Mouse (Mus musculus) ES-Bruce4 (cell line): Measurements from ENCODE around the gene Hoxc6. TPM values are rescaled to one million over a fixed set of nuclear protein-coding genes. Genes with fewer than 3 reads are reported as not detected.

Experiments used
- H3K27ac ChIP-seq: 2 replicates; pipeline ENCODE4 v1.5.1; 2012; ENCODE audit warnings: low read length, inconsistent platforms; ENCODE audit not compliant: insufficient read depth
- H3K27me3 ChIP-seq: 2 replicates; pipeline ENCODE4 v1.6.1; 2012; ENCODE audit warnings: mild to moderate bottlenecking, low read length, inconsistent platforms; ENCODE audit not compliant: control insufficient read depth, poor library complexity, insufficient read depth, severe bottlenecking
- H3K36me3 ChIP-seq: 2 replicates; pipeline ENCODE4 v1.6.1; 2012; ENCODE audit warnings: inconsistent platforms, mild to moderate bottlenecking, low read length, moderate library complexity; ENCODE audit not compliant: control insufficient read depth, poor library complexity, insufficient read depth, severe bottlenecking
- H3K4me1 ChIP-seq: one replicate; pipeline ENCODE4 v1.8.1; 2011; ENCODE audit warnings: low read length; ENCODE audit not compliant: control insufficient read depth, insufficient read depth
- H3K4me3 ChIP-seq: 2 replicates; pipeline ENCODE4 v1.5.1; 2011; ENCODE audit warnings: low read depth, mild to moderate bottlenecking, low read length
- H3K9ac ChIP-seq: 2 replicates; pipeline ENCODE4 v1.6.1; 2012; ENCODE audit warnings: low read depth, mild to moderate bottlenecking, inconsistent platforms; ENCODE audit not compliant: poor library complexity, severe bottlenecking
- H3K9me3 ChIP-seq: replicated peaks from 2 replicates; pipeline ENCODE4 v1.6.1; 2012; ENCODE audit warnings: mild to moderate bottlenecking, low read length, inconsistent platforms; ENCODE audit not compliant: control insufficient read depth, poor library complexity, insufficient read depth, severe bottlenecking
- CTCF ChIP-seq: IDR thresholded peaks from one replicate; pipeline ENCODE4 v1.8.1; 2011; ENCODE audit warnings: low read depth, low read length
- EP300 ChIP-seq: IDR thresholded peaks from 2 replicates; pipeline ENCODE4 v1.6.1; 2011; ENCODE audit warnings: low read depth, low read length; ENCODE audit not compliant: insufficient read depth
- POLR2A ChIP-seq: IDR thresholded peaks from one replicate; pipeline ENCODE4 v1.8.1; 2011; ENCODE audit warnings: low read length; ENCODE audit not compliant: insufficient read depth
- polyA plus RNA-seq: library from polyadenylated mRNA; stranded (reverse); fragments of >200 nt; gene quantifications from 2 replicates; pipeline ENCODE4 v1.2.4, GENCODE M21; 2011; ENCODE audit warnings: low read depth; ENCODE audit not compliant: missing spikeins, insufficient read depth, insufficient read length

Hoxc6 gene
- polyA plus RNA-seq, 1 experiment: 1.3 TPM

DNA sequence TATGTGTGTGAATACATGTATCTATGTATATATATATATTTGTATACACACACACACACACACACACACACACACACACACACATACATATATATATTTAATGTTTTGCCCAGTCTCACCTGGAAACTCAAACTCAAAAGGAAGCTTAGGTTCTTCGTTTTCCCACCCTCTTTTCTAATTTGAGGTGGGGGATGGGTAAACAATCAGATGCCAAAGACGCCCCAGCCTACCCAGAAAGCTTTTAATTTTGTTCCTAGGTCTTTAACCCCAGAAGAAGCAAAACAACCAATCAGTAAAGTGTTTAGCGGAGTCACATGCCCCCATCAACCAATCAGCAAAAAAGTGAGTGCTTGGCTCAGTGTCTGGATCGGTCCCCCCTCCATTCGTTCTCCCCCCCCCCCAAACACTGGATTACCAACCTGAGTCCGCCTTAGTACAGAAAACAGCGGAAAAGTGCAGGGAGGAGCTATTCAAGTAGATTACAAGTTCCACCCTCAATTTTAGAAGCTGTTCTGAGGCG is 22.9 kb downstream of the Hoxc6 start:
- Histone ChIP-seq H3K9ac (no peak overlapping the region), H3K4me1 (no peaks in the 10 kb centered on the region), H3K27me3 (peaks cover 29% of the 10 kb centered on the region), H3K9me3 (no peaks in the 10 kb centered on the region), H3K4me3 (no peak overlapping the region), H3K36me3 (no peaks in the 10 kb centered on the region), H3K27ac (no peak overlapping the region)
- TF ChIP-seq CTCF: no peak

DNA sequence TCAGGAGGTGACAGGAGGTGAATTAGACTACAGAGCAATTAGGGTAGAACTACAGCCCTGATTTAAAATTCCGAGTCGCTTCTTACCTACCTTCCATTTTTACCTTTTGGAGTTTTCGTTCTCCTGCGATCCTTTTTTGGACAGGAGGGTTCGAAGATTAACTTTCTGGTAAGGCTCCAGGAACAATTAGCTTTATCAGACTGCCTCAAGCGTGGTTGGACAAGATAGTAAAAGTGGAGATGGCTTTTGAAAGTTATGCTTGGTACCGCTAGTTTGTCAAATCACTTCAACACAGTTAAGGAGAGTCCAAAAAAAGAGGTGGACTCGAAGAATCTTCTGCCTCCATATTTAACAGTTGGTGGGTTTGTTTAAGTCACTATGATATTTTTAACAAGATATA is 23.5 kb downstream of the Hoxc6 start:
- Histone ChIP-seq H3K27ac (no peak overlapping the region), H3K27me3 (peaks cover 26% of the 10 kb centered on the region), H3K9me3 (no peaks in the 10 kb centered on the region), H3K36me3 (no peaks in the 10 kb centered on the region), H3K9ac (no peak overlapping the region), H3K4me3 (no peak overlapping the region), H3K4me1 (no peaks in the 10 kb centered on the region)
- TF ChIP-seq EP300 (no peak), POLR2A (no peak), CTCF (no peak)

DNA sequence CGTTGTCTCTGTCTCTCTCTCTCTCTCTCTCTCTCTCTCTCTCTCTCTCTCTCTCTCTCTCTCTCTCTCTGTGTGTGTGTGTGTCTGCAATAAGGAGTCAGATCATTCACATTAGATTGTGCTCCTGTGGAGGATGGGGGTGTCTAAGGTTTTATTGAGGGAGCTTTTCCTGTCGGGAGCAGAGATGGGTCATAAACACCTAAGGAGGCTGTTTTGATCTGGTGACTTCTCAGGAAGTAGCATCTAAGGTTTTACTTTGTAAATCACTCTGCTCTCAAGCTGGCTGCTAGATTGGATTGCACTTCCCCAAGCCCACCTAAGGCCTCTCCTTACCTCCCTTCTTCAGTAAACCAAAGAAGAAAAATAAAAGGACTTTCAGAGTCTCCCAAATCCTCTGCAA is 26.1 kb downstream of the Hoxc6 start:
- Histone ChIP-seq H3K4me3 (no peak overlapping the region), H3K9me3 (no peaks in the 10 kb centered on the region), H3K27ac (no peak overlapping the region), H3K9ac (no peak overlapping the region), H3K4me1 (no peaks in the 10 kb centered on the region), H3K27me3 (peaks cover 22% of the 10 kb centered on the region), H3K36me3 (no peaks in the 10 kb centered on the region)
- TF ChIP-seq POLR2A: no peak
- no peak for TF ChIP-seq EP300
- TF ChIP-seq CTCF: no peak

DNA sequence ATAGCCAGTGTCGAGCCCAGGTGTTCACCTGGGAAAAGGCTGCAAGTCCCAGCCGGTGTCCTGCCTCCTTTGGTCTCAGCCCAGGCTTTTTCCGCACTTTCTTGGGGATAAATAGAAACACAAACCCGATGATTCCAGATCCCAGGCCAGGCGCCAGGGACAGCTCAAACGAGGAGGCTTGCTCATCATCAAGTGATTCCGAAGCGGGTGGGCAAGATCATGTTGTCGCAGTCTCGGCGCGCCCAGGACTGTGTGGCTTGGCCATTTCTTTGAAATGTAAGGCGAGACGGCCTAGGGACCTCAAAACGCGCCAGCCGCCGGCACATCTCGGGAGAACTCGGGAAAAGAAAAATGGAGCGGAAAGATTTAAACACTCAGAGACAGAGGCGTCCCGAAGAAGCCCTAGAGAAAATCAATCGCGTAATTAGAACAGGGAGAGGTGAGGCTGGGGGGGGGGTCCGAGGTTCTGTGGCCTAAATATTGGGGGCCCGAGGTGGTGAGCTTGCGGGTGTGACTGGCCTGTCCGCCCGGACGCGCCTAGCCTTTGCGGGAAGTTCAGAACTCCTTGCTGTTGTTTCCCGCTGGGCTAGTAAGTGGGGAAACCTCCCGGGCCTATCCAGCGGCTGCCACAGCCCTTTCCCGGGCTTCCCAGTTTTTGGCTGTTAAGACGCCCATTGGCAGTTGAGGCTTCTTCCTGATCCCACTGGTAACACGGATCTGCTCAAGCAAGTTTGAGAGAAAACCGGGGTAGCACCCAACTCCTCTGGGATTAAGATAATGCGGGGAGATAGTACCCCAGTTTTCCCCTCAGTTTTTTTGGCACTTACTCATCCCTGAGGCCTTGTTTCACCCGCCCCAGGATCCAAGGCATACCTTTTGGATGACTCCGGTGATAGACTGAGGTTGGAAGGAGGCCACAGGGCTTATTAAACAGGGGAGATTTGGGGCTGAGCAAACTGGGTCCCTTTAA is 29.5 kb downstream of the Hoxc6 start:
- Histone ChIP-seq H3K9me3 (no peaks in the 10 kb centered on the region), H3K27ac (no peak overlapping the region), H3K4me1 (no peaks in the 10 kb centered on the region), H3K36me3 (no peaks in the 10 kb centered on the region), H3K4me3 (peak overlapping the region; percentile 7; the same call in 1 of the 2 replicates), H3K9ac (0 out of 2 replicates have a peak overlapping the region, but pooled peaks have one; percentile 19), H3K27me3 (peaks cover 18% of the 10 kb centered on the region)
- TF ChIP-seq CTCF: no peak
- TF ChIP-seq POLR2A: no peak
- no peak for TF ChIP-seq EP300

DNA sequence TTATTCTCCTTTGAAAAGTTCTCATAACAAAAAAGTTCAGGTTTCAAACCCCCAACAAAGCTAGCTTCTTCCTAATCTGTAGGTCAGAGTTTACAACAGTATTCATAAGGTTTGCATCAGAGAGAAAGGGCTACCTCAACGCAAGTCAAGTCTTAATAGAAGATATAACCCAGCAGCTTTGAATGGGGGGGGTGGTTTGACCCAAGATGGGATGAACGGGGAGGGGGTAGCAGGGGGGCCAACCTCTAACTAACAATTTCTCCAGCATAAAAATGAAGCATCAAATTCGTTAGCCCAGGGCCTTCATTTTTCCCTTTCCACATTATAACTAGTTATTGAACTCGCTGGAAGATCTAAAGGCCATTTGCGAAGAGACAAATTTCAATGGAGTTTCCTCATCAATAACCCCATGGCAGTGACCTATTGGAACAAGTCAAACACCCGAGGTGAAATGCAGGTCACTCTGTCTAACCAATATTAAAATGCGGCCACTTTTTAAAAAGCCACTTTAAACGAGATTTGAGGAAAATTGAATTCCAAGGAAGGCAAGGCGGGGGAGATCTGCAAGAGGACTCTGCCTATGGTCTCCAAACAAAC is 31.0 kb downstream of the Hoxc6 start:
- Histone ChIP-seq H3K27me3 (peaks cover 18% of the 10 kb centered on the region), H3K4me3 (no peak overlapping the region), H3K9ac (no peak overlapping the region), H3K27ac (no peak overlapping the region), H3K36me3 (no peaks in the 10 kb centered on the region), H3K4me1 (no peaks in the 10 kb centered on the region), H3K9me3 (no peaks in the 10 kb centered on the region)
- TF ChIP-seq CTCF: no peak
- no peak for TF ChIP-seq EP300
- TF ChIP-seq POLR2A: no peak

DNA sequence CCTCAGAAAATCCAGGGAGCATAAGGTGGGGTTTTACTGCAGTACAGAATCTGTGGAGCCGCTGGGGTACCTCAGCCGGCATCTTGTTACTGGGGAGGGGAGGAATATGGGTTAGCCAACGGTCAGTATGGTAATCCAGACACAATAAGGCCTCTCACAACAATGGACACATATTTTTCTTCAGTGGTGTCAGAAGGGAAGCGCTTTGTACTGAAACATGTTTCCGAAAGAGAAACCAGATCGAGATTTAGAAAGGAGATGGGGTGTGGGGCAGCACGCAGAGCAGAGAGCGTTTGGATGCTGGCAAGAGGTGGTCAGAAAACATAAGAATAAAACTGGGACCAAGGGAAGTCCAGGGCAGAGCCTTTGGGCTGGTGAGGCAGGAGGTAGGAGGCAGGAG is 32.1 kb downstream of the Hoxc6 start:
- H3K27ac ChIP-seq: no peak overlapping the region
- H3K9me3 ChIP-seq: no peaks in the 10 kb centered on the region
- TF ChIP-seq CTCF (no peak), POLR2A (no peak), EP300 (no peak)
- no peak overlapping the region for H3K4me3 ChIP-seq
- H3K4me1 ChIP-seq: no peaks in the 10 kb centered on the region
- peaks cover 18% of the 10 kb centered on the region for H3K27me3 ChIP-seq
- no peak overlapping the region for H3K9ac ChIP-seq
- no peaks in the 10 kb centered on the region for H3K36me3 ChIP-seq
